Mouse (Mus musculus): ENCODE results near the gene Ncapg2.

DNA sequence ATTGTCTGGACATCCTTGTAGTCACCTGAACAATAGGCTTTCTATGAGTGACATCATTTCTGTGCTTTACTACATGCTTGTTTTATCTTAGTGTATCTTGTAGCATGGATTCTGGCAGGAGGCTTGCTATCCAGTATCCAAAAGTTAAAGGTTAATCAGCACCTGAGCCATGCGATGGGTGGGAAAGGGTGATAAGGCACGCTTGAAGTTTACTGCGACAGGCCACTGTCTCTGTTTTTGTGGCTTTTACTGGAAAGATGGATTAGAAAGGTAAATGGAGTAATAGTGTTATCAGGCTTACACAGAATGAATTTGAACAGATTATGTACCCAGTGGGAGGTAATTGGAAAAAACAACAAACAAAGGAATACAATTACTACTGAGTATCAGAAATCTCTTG lies 37.0 kb downstream of the Ncapg2 start:
- TF ChIP-seq CTCF (IDR thresholded peaks at IDR 0.05) (no peak), POLR2A (IDR thresholded peaks at IDR 0.05; ENCODE audit: insufficient read depth, low read depth, low read length) (no peak), EP300 (IDR thresholded peaks at IDR 0.05; ENCODE audit: insufficient read depth, low read depth, low read length) (no peak)
